Mouse (Mus musculus) liver, embryonic 15.5 days (tissue): Measurements from ENCODE around the gene Med13l. TPM values are rescaled to one million over a fixed set of nuclear protein-coding genes. Genes with fewer than 3 reads are reported as not detected.
A peak's percentile ranks its signal among the peaks of the same experiment; 100 is the strongest.

Source experiments
- ATAC-seq: fragments of 200-750 bp; cut with Nextera tagmentation; 2 replicates; pipeline ENCODE4 v1.8.0; 2017; ENCODE audit warnings: moderate number of reproducible peaks, mild to moderate bottlenecking, moderate library complexity; ENCODE audit not compliant: insufficient read depth
- H3K27ac ChIP-seq: fragments of 300-500 bp; sonication (generic); replicated peaks from 2 replicates; pipeline ENCODE4 v1.5.1; 2015; ENCODE audit warnings: mild to moderate bottlenecking, inconsistent platforms
- H3K27me3 ChIP-seq: fragments of 300-500 bp; sonication (generic); 2 replicates; pipeline ENCODE4 v1.6.1; 2015; ENCODE audit warnings: mild to moderate bottlenecking, inconsistent platforms
- H3K36me3 ChIP-seq: fragments of 300-500 bp; sonication (generic); replicated peaks from 2 replicates; pipeline ENCODE4 v1.6.1; 2015; ENCODE audit warnings: moderate library complexity, mild to moderate bottlenecking, inconsistent platforms
- H3K4me1 ChIP-seq: fragments of 300-500 bp; sonication (generic); replicated peaks from 2 replicates; pipeline ENCODE4 v1.6.1; 2015; ENCODE audit warnings: inconsistent platforms
- H3K4me2 ChIP-seq: fragments of 300-500 bp; sonication (generic); 2 replicates; pipeline ENCODE4 v1.6.1; 2015; ENCODE audit warnings: moderate library complexity, mild to moderate bottlenecking, inconsistent platforms
- H3K4me3 ChIP-seq: fragments of 300-500 bp; sonication (generic); replicated peaks from 2 replicates; pipeline ENCODE4 v1.5.1; 2015; ENCODE audit warnings: mild to moderate bottlenecking, inconsistent platforms
- H3K9ac ChIP-seq: fragments of 300-500 bp; sonication (generic); 2 replicates; pipeline ENCODE4 v1.6.1; 2015; ENCODE audit warnings: moderate library complexity, mild to moderate bottlenecking, inconsistent platforms
- H3K9me3 ChIP-seq: fragments of 300-500 bp; sonication (generic); replicated peaks from 2 replicates; pipeline ENCODE4 v1.6.1; 2016; ENCODE audit warnings: inconsistent platforms
- WGBS: fragments of 180-500 bp; shearing (Covaris S2); methylation state at CpG from one replicate; pipeline ENCODE4 v1.1.7; 2015; ENCODE audit warnings: mixed read lengths; ENCODE audit not compliant: insufficient replicate concordance; 5-methylcytosine and 5-hydroxymethylcytosine counted together
- polyA plus RNA-seq: library from polyadenylated mRNA; unstranded; fragments of >200 nt; fragmentation: Nextera tagmentation; extraction: Ambion mirVana; gene quantifications from 2 replicates; pipeline ENCODE4 v1.2.1, GENCODE M21; 2015

Med13l gene
- polyA plus RNA-seq, 1 experiment from 2014 or later: 11.0 TPM

GRCm38 (mm10) chr5:118613704-118614103 is 53.2 kb downstream of the Med13l start:
- no peak overlapping the region for H3K27ac ChIP-seq
- WGBS: 52% methylated on average over 2 of the region's 2 CpGs
- no peak for ATAC-seq
- H3K27me3 ChIP-seq: no peaks in the 10 kb centered on the region
- peaks cover 16% of the 10 kb centered on the region; the same call in 1 of the 2 replicates for H3K36me3 ChIP-seq
- no peaks in the 10 kb centered on the region for H3K9me3 ChIP-seq
- peaks cover 62% of the 10 kb centered on the region for H3K4me1 ChIP-seq
- H3K4me3 ChIP-seq: no peak overlapping the region
- no peak overlapping the region for H3K4me2 ChIP-seq
- peak overlapping the region; percentile 31; the same call in 1 of the 2 replicates for H3K9ac ChIP-seq

- Histone ChIP-seq H3K27ac (0 out of 2 replicates have a peak overlapping the region, but pooled peaks have one; percentile 19), H3K4me1 (peaks cover 66% of the 10 kb centered on the region), H3K9ac (no peak overlapping the region), H3K4me2 (no peak overlapping the region), H3K4me3 (no peak overlapping the region), H3K36me3 (peaks cover 16% of the 10 kb centered on the region; the same call in 1 of the 2 replicates), H3K9me3 (no peaks in the 10 kb centered on the region), H3K27me3 (no peaks in the 10 kb centered on the region)
- no peak; the same call in 1 of the 2 replicates for ATAC-seq
- WGBS: 23% methylated on average over 8 of the region's 8 CpGs
These were observed 53.6 kb downstream of the Med13l start for GRCm38 (mm10) chr5:118614116-118614515.

DNA sequence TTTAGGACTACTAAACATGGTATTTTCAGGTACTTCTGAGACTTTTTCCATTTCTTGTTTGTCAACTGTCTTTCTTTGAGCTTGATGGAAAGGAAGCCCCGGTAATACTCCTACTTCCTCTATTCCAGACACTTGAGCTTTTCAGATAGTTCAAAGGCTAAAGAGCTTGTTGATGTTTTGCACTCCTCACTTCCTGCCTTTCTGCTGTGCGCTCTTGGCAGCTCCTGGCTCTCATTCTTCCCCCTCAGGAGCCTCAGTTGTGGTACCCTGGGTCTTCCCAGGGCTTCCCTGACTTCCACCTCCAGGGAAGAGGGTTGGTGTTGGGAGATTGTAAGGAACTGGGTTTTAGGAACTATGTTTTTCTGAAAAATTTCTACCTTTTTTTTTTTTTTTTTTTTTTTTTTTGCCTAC is 54.1 kb downstream of the Med13l start:
- Histone ChIP-seq H3K27me3 (no peaks in the 10 kb centered on the region), H3K4me2 (no peak overlapping the region), H3K9ac (no peak overlapping the region), H3K27ac (0 out of 2 replicates have a peak overlapping the region, but pooled peaks have one; percentile 19), H3K4me3 (no peak overlapping the region), H3K36me3 (peaks cover 16% of the 10 kb centered on the region; the same call in 1 of the 2 replicates), H3K9me3 (no peaks in the 10 kb centered on the region), H3K4me1 (peaks cover 67% of the 10 kb centered on the region)
- 7% methylated on average over 2 of the region's 2 CpGs for WGBS
- no peak for ATAC-seq

GRCm38 (mm10) chr5:118618963-118619610 is 58.6 kb downstream of the Med13l start:
- no peak overlapping the region for H3K9ac ChIP-seq
- H3K9me3 ChIP-seq: no peaks in the 10 kb centered on the region
- WGBS: 82% methylated on average over 12 of the region's 12 CpGs
- no peak for ATAC-seq
- H3K4me1 ChIP-seq: peaks cover 61% of the 10 kb centered on the region
- H3K4me2 ChIP-seq: no peak overlapping the region
- H3K27ac ChIP-seq: no peak overlapping the region
- H3K27me3 ChIP-seq: no peaks in the 10 kb centered on the region
- no peak overlapping the region for H3K4me3 ChIP-seq
- H3K36me3 ChIP-seq: 0 out of 2 replicates have a peak, but pooled peaks cover 3% of the 10 kb centered on the region

DNA sequence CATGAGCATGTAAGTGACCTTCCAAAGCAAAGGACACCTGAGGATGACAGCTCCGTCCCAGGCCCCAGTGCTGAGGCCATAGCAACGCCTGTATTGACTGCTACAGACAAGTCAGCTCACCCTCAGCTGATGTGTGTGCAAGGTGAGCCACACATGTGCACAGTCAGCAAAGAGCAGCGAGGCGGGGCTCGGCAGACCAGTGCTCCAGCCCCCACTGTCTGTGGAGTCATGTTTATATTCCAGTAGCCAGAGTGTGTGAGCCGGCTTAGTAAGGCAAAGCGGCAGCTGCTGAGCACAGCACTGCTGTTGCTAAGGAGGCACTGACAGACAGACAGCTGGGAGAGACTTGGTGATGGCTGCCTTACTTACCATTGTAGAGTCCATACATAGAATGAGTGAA is 59.3 kb downstream of the Med13l start:
- Histone ChIP-seq H3K9me3 (no peaks in the 10 kb centered on the region), H3K4me1 (peaks cover 54% of the 10 kb centered on the region), H3K27me3 (no peaks in the 10 kb centered on the region), H3K9ac (no peak overlapping the region), H3K4me2 (no peak overlapping the region), H3K27ac (no peak overlapping the region), H3K36me3 (0 out of 2 replicates have a peak, but pooled peaks cover 3% of the 10 kb centered on the region), H3K4me3 (no peak overlapping the region)
- 84% methylated on average over 7 of the region's 7 CpGs for WGBS
- ATAC-seq: no peak

GRCm38 (mm10) chr5:118620330-118620910 is 59.9 kb downstream of the Med13l start:
- Histone ChIP-seq H3K4me2 (no peak overlapping the region), H3K27me3 (no peaks in the 10 kb centered on the region), H3K4me1 (peaks cover 51% of the 10 kb centered on the region), H3K9me3 (no peaks in the 10 kb centered on the region), H3K9ac (no peak overlapping the region), H3K36me3 (0 out of 2 replicates have a peak, but pooled peaks cover 3% of the 10 kb centered on the region), H3K27ac (no peak overlapping the region), H3K4me3 (no peak overlapping the region)
- WGBS: 86% methylated on average over 7 of the region's 7 CpGs
- no peak for ATAC-seq

DNA sequence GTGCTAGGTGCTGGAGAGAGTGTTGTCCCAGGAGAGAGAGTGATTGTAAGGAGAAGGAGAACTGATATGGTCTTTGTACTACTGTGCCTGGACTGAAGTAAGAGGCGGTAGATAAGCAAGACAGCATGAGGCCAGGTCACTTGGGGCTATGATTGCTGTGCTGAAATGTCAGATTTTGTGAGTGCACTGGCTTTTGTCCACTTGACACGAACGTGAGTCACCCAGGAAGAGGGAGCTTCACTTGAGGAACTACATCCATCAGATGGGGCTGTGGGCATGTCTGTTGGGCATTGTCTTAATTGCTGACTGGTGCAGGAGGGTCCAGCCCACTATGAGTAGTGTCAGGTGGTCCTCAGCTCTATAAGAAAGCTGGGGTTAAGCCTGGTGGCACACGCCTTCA is 61.4 kb downstream of the Med13l start:
- Histone ChIP-seq H3K27ac (no peak overlapping the region), H3K27me3 (no peaks in the 10 kb centered on the region), H3K36me3 (peaks cover 3% of the 10 kb centered on the region; the same call in 1 of the 2 replicates), H3K4me3 (no peak overlapping the region), H3K4me2 (no peak overlapping the region), H3K4me1 (peaks cover 45% of the 10 kb centered on the region), H3K9ac (no peak overlapping the region), H3K9me3 (no peaks in the 10 kb centered on the region)
- 54% methylated on average over 4 of the region's 4 CpGs for WGBS
- ATAC-seq: no peak

DNA sequence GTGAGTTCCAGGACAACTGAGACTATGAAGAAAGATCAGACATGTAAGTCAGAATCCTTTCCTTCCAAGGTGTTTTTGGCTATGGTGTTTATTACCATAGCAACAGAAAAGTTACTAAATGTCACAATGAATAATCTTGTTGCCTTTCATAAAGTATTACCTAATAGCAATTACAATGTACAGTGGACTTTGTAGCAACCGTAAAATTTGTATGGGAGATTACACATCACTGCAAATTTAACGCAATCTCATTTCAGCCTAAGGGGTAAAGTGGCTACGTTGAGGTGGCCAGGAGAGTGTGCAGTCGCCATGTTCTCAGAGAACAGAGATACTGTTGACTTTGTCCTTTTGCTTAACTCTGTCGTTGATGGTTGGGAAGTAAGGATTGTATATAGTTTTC is 61.9 kb downstream of the Med13l start:
- WGBS: 82% methylated on average over 5 of the region's 5 CpGs

GRCm38 (mm10) chr5:118623797-118624196 is 63.3 kb downstream of the Med13l start:
- Histone ChIP-seq H3K4me3 (no peak overlapping the region), H3K27me3 (no peaks in the 10 kb centered on the region), H3K36me3 (peaks cover 4% of the 10 kb centered on the region; the same call in 1 of the 2 replicates), H3K9ac (no peak overlapping the region), H3K9me3 (no peaks in the 10 kb centered on the region), H3K4me1 (peaks cover 43% of the 10 kb centered on the region), H3K4me2 (no peak overlapping the region), H3K27ac (no peak overlapping the region)
- WGBS: 86% methylated on average over 5 of the region's 5 CpGs
- ATAC-seq: no peak

More for the DNA sequence above, 61.9 kb downstream of the Med13l start:
- Histone ChIP-seq H3K9me3 (no peaks in the 10 kb centered on the region), H3K4me2 (no peak overlapping the region), H3K36me3 (peaks cover 4% of the 10 kb centered on the region; the same call in 1 of the 2 replicates), H3K9ac (no peak overlapping the region), H3K27me3 (no peaks in the 10 kb centered on the region), H3K4me3 (no peak overlapping the region), H3K4me1 (peaks cover 43% of the 10 kb centered on the region), H3K27ac (no peak overlapping the region)
- no peak for ATAC-seq

DNA sequence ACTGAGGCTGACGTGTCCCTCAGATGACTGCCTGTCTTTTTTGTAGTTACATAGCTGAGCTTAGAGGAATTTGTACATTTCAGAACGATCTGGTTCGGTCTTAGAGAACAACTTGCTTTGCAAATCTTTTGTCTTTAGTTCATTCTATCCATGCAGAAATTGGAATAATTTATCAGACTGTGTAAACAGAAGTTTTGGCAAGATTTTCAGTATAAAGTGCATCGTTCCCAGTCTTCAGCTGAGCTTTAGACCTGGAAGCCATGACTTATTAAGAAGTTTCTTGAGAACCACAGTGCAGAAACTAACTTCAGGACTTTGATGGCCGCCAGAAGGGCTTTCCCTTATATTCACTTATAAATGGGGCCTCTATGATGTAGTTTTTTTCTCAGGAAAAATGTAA is 67.2 kb downstream of the Med13l start:
- H3K27ac ChIP-seq: no peak overlapping the region
- peaks cover 38% of the 10 kb centered on the region for H3K4me1 ChIP-seq
- no peaks in the 10 kb centered on the region for H3K27me3 ChIP-seq
- no peak overlapping the region for H3K4me3 ChIP-seq
- no peak for ATAC-seq
- no peaks in the 10 kb centered on the region for H3K9me3 ChIP-seq
- peaks cover 4% of the 10 kb centered on the region; the same call in 1 of the 2 replicates for H3K36me3 ChIP-seq
- 83% methylated on average over 5 of the region's 5 CpGs for WGBS
- H3K9ac ChIP-seq: no peak overlapping the region
- H3K4me2 ChIP-seq: no peak overlapping the region

DNA sequence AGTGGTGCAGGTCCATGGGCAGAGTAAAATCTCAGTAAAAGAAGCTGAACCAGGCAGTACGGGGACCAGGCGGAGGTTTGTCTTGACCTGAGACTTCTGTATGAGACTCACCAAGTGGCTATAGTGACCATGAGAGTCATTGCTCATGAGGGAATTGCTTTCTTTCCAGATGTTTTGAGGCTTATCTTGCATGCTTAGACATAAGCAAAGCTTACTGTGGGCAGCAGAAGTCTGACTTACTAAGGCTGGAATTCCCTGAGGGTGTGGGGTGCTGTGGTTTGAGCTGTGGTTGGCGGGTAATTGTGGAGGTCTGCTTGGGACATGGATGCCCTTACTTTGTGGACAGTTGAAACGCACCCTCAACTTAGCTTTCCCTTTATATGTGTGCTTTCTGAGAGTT is 67.7 kb downstream of the Med13l start:
- H3K36me3 ChIP-seq: peaks cover 4% of the 10 kb centered on the region; the same call in 1 of the 2 replicates
- H3K9me3 ChIP-seq: no peaks in the 10 kb centered on the region
- WGBS: 80% methylated on average over 4 of the region's 4 CpGs
- no peak overlapping the region for H3K4me2 ChIP-seq
- H3K27ac ChIP-seq: no peak overlapping the region
- H3K9ac ChIP-seq: no peak overlapping the region
- ATAC-seq: no peak
- H3K4me3 ChIP-seq: no peak overlapping the region
- H3K4me1 ChIP-seq: peaks cover 44% of the 10 kb centered on the region
- no peaks in the 10 kb centered on the region for H3K27me3 ChIP-seq
